Mouse (Mus musculus) neural tube, embryonic 11.5 days (tissue): ENCODE measurements at regions not wholly inside any gene's neighbourhood (a gene's known extent, or its start where the extent isn't known, plus 50 kb on each side); places are given as distances from the start of the nearest gene placed in this dataset.
"Not testable (repeated sequence)": the region's sequence is repeated elsewhere in the genome, so short reads cannot be mapped to it uniquely, and the experiment has no call there.

Source experiments
- ATAC-seq: fragments of 200-750 bp; cut with Nextera tagmentation; 2 replicates; pipeline ENCODE4 v1.8.0; 2017; ENCODE audit warnings: moderate number of reproducible peaks, mild to moderate bottlenecking, moderate TSS enrichment, moderate library complexity; ENCODE audit not compliant: insufficient read depth, low FRiP score, low TSS enrichment
- DNase-seq: peaks from one replicate; pipeline ENCODE4 v3.0.0-alpha.2; 2015; ENCODE audit warnings: low spot score
- H3K27ac ChIP-seq: fragments of 300-500 bp; sonication (generic); 2 replicates; pipeline ENCODE4 v1.5.1; 2014; ENCODE audit warnings: low read depth, mild to moderate bottlenecking, low read length
- H3K27me3 ChIP-seq: fragments of 300-500 bp; sonication (generic); 2 replicates; pipeline ENCODE4 v1.6.1; 2014; ENCODE audit warnings: mild to moderate bottlenecking, low read length, mixed read lengths; ENCODE audit not compliant: control insufficient read depth, insufficient read depth
- H3K36me3 ChIP-seq: fragments of 300-500 bp; sonication (generic); 2 replicates; pipeline ENCODE4 v1.6.1; 2014; ENCODE audit warnings: mild to moderate bottlenecking, low read length, moderate library complexity, mixed read lengths; ENCODE audit not compliant: control insufficient read depth, insufficient read depth
- H3K4me1 ChIP-seq: fragments of 300-500 bp; sonication (generic); 2 replicates; pipeline ENCODE4 v1.6.1; 2014; ENCODE audit warnings: low read length, mixed read lengths; ENCODE audit not compliant: control insufficient read depth, insufficient read depth
- H3K4me2 ChIP-seq: fragments of 300-500 bp; sonication (generic); 2 replicates; pipeline ENCODE4 v1.6.1; 2014; ENCODE audit warnings: low read depth, mild to moderate bottlenecking, moderate library complexity
- H3K4me3 ChIP-seq: fragments of 300-500 bp; sonication (generic); 2 replicates; pipeline ENCODE4 v1.5.1; 2014; ENCODE audit warnings: low read depth, low read length
- H3K9ac ChIP-seq: fragments of 300-500 bp; sonication (generic); 2 replicates; pipeline ENCODE4 v1.6.1; 2014; ENCODE audit warnings: mild to moderate bottlenecking, low read length
- H3K9me3 ChIP-seq: fragments of 300-500 bp; sonication (generic); 2 replicates; pipeline ENCODE4 v1.6.1; 2016; ENCODE audit warnings: low read length; ENCODE audit not compliant: control insufficient read depth
- WGBS: fragments of 180-500 bp; shearing (Covaris S2); extraction: QIAGEN DNeasy Blood & Tissue Kit; methylation state at CpG from one replicate; pipeline ENCODE4 v1.1.7; 2014; 5-methylcytosine and 5-hydroxymethylcytosine counted together

- H3K9me3 ChIP-seq = not testable (repeated sequence)
Measured at GRCm38 (mm10) chr14:53073126-53073525, 577.6 kb upstream of the Olfr1507 start.

DNA sequence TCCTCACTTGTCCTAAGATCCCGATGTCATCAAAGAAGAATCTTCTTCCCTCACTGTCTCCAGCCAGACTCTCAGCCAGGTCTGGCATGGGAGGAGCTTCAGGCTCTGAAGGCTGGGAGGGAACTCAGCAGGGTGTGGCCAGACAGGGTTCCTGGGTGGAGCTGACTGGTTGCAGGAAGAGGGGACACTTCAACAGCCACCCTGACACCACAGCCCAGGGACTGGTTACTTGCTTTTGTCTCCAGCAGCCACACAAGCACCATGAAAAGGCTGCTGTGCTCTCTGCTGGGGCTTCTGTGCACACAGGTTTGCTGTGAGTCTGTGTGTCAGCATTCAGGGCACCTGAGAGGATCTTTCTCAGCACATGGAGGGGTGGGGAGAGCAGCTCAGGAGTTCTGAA, 577.0 kb upstream of the Olfr1507 start:
- H3K27me3 ChIP-seq, H3K9me3 ChIP-seq, H3K4me1 ChIP-seq, H3K36me3 ChIP-seq, H3K4me3 ChIP-seq, DNase-seq, ATAC-seq, H3K27ac ChIP-seq, H3K4me2 ChIP-seq, H3K9ac ChIP-seq: not testable (repeated sequence)
- WGBS = no CpG with 5 or more reads among the region's 1 CpGs

More at GRCm38 (mm10) chr14:53073126-53073525, 577.6 kb upstream of the Olfr1507 start:
- H3K27me3 ChIP-seq, H3K4me1 ChIP-seq, H3K27ac ChIP-seq, DNase-seq, H3K9ac ChIP-seq, H3K4me2 ChIP-seq, H3K36me3 ChIP-seq, H3K4me3 ChIP-seq, ATAC-seq: not testable (repeated sequence)
- 85% methylated on average over 6 of the region's 6 CpGs for WGBS

DNA sequence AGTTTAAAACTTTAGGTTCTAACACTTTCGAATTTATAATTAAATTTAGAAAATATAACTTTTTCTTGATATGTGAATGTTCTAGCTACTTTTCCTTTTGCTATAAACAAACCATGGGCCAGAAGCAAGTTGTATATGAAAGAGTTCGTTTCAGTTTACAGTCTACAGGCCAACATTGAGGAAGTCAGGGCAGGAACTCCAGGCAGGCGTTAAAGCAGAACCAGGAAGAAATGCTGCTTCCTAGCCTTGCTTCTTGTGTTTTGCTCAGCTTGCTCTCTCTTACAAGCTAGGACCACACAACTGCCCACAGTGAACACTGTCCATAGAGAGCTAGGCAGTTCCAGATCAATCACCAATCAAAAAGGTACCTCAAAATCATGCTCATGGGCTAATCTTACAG, 558.9 kb upstream of the Olfr1507 start:
- not testable (repeated sequence) for H3K27me3 ChIP-seq, DNase-seq, H3K4me2 ChIP-seq, H3K36me3 ChIP-seq, H3K4me3 ChIP-seq, H3K4me1 ChIP-seq, H3K27ac ChIP-seq, H3K9me3 ChIP-seq, ATAC-seq, H3K9ac ChIP-seq
- WGBS = 90% methylated on average over 2 of the region's 3 CpGs

DNA sequence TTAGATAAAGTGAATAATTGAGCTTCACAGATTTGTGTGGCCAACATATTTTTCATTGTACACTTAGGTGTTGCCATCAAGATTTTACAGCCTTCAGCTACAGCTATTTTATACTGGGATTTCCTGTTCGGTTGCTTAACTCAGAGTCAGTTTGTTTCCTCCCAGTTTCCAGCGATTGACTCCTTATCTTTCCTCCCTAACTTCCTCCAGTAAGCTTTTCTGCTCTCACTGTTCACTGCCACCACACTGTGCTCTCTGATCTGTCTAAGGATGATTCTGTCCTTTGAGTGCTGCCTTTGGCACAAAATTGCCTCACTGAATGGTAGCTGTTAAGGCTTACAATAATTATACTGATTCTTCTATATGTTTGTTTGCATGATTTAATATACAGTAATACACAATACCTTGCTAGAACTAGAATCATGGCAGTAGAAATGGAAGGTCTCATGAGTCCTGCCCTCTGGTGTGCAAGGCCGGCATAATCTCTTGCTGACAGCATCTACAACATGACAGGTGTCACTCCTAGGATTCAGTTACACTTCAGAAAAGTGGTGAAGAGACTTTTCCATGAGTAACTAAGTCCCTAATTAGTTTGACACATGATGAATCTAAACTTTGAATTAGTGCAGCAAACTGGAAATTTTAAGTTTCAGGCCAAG, 558.0 kb upstream of the Olfr1507 start:
- H3K4me3 ChIP-seq, H3K27ac ChIP-seq, H3K27me3 ChIP-seq, H3K4me1 ChIP-seq, DNase-seq, H3K9me3 ChIP-seq, ATAC-seq, H3K9ac ChIP-seq, H3K36me3 ChIP-seq, H3K4me2 ChIP-seq: not testable (repeated sequence)
- WGBS = 78% methylated on average over 2 of the region's 3 CpGs

GRCm38 (mm10) chr14:53047683-53048082, 552.1 kb upstream of the Olfr1507 start:
- H3K4me3 ChIP-seq, H3K27me3 ChIP-seq, H3K9me3 ChIP-seq, ATAC-seq, H3K4me1 ChIP-seq, DNase-seq, H3K36me3 ChIP-seq, H3K27ac ChIP-seq, H3K4me2 ChIP-seq, H3K9ac ChIP-seq: not testable (repeated sequence)
- WGBS = 84% methylated on average over 3 of the region's 3 CpGs

GRCm38 (mm10) chr14:53046975-53047374, 551.4 kb upstream of the Olfr1507 start:
- H3K4me2 ChIP-seq, H3K36me3 ChIP-seq, H3K9me3 ChIP-seq, ATAC-seq, H3K4me3 ChIP-seq, H3K4me1 ChIP-seq, DNase-seq, H3K27ac ChIP-seq, H3K27me3 ChIP-seq, H3K9ac ChIP-seq: not testable (repeated sequence)
- 94% methylated on average over 1 of the region's 1 CpGs for WGBS

GRCm38 (mm10) chr14:53045331-53045730, 549.8 kb upstream of the Olfr1507 start:
- H3K4me2 ChIP-seq, H3K36me3 ChIP-seq, DNase-seq, H3K9ac ChIP-seq, H3K27ac ChIP-seq, H3K4me1 ChIP-seq, ATAC-seq, H3K9me3 ChIP-seq, H3K4me3 ChIP-seq, H3K27me3 ChIP-seq: not testable (repeated sequence)
- 83% methylated on average over 3 of the region's 3 CpGs for WGBS

DNA sequence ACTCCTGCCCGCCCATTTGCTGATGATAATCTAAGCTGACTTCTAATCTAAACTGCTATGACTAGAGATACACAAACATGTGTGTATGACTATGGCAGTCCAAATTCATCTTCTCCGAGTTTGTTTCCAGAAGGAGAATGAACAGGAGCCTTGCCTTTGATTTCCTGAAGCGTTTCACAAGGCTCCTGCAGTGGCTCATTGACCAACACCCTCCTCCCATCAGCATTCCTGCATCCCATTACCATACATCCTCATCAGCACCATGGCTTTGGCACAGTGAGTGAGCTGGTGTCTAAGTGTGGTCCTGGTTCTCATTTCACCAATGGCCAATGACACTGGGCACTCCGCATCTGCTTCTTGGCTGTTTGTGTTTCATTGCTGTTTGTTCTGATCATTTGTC, 548.6 kb upstream of the Olfr1507 start:
- H3K9me3 ChIP-seq, H3K27ac ChIP-seq, DNase-seq, ATAC-seq, H3K9ac ChIP-seq, H3K4me2 ChIP-seq, H3K27me3 ChIP-seq, H3K4me1 ChIP-seq, H3K36me3 ChIP-seq, H3K4me3 ChIP-seq: not testable (repeated sequence)
- 80% methylated on average over 4 of the region's 4 CpGs for WGBS

DNA sequence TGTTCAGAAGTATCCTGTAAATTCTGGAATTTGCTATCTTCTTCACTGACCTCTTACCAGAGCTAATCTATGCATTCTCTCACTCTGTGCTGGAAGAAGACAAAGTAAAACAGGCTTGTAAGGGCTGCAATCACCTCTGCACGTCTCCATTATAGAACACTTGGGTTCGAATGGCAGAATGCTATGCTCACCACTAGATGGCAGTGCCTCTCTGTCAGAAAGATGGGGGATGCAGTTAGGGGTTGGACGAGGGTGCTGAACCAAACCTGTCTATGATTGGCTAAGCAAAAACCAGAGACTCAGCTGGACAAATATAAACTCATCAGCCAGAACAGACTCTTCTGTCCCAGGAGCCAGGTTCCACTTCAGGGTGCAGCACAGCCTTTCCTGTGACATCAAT, 546.5 kb upstream of the Olfr1507 start:
- not testable (repeated sequence) for ATAC-seq, H3K36me3 ChIP-seq

More for the DNA sequence above, 546.5 kb upstream of the Olfr1507 start:
- not testable (repeated sequence) for H3K4me2 ChIP-seq, H3K4me1 ChIP-seq, H3K27ac ChIP-seq, H3K4me3 ChIP-seq, H3K9me3 ChIP-seq, DNase-seq, H3K9ac ChIP-seq, H3K27me3 ChIP-seq
- 27% methylated on average over 3 of the region's 3 CpGs for WGBS
